Mouse (Mus musculus) gonadal fat pad, adult 2 months (tissue): Measurements from ENCODE around the gene Thbs4. TPM values are rescaled to one million over a fixed set of nuclear protein-coding genes. Genes with fewer than 3 reads are reported as not detected.

Experiments
- DNase-seq: peaks from one replicate; pipeline ENCODE4 v3.0.0-alpha.2; 2012; ENCODE audit warnings: low read depth
- polyA plus RNA-seq: library from polyadenylated mRNA; depleted of rRNA; stranded (reverse); fragments of >200 nt; gene quantifications from 2 replicates; pipeline ENCODE4 v1.2.3, GENCODE M21; 2012; rRNA removed

Gene Thbs4
- polyA plus RNA-seq, 1 experiment = 0.45 TPM

DNA sequence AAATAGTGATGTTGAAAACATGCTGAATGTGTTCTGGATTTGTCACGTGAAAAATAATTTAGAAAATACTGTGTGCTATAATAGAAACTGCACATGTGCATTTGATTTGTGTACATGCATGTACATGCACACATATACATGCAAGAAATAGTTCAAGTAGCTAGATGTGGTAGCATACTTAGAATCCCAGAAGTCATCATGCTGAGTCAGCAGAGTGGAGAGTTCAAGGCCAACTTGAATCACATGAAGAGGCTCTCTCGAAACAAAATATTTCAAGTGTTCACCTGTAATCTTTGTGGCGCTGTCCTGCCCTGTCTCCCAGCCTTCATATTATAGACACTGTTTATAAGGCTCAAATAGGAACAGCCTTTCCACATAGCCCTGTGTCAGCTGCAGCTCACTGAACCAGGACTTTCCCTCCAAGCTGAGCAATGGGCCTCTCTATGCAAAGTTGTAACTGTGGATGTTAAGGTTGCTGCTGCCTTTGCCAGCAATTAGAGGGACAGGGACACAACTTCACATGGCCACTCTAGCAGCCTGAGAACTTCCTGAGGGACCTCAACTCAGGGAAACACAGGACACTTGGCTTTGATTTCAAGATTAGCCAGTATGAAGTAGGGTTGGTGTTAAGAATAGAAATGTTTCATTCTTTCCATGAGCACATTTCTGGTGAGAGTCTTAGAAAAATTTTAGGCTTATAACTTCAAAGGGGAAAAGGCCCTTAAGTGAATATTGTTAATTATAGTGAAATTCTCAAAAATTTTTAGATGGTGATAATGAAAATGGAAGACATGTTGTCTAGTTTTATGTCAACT is 76.6 kb downstream of the Thbs4 start:
- no peak for DNase-seq

DNA sequence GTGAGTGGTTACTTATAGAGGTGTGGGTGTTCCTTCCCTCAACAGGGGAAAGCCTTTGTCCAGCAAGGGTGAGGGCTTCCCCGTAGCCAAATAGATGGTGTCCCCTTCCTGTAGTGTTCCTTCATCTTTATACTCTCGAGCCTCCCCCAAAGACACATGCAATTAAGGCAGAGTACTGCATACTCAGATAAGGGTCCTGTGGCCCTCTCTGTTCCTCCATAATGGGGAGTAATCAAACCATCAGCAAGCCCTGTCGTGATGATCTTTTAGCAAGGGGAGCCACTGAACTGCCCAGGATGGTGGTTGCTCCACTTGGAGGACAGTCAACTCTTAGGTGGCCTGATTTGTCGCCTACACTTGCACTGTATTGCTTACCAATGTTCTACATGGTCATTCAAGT is 82.0 kb downstream of the Thbs4 start:
- DNase-seq = no peak

DNA sequence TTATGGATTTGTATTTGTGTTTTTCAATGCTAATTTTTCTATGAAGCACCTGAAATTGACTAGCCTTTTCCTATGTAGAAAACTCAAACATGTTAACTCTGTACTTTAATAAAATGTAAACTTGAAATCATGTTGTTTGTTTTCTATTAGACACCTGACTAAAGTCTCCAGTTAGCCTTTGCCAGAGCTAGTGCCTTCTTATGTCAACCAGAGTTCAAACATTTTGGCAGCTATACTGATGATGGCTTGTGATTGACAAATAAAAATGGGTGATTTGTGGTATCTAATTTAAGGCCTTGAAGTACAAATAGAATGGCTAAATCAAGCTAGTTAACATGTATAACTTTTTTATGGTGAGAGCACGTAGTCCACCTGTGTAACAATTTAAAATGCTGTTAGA is 82.8 kb downstream of the Thbs4 start:
- DNase-seq = no peak

DNA sequence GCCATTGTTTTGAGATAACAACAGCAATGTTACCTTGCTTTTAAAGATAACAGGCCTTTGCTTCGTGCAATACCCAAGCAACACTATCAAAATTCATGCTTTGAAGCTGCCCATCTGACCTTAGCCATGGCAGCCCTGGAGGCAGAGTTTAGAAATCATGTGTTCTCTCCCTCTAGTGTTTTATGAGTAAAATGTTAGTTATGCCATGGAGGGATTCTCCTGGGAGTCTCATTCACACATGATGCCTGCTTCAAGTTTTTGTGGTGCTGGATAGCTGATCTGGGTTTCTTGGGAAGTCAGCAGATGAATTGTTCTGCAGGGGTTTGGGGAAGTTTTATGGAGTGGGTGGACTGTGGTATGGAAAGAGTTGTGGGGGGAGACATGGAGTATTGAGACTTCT is 84.3 kb downstream of the Thbs4 start:
- DNase-seq = no peak

DNA sequence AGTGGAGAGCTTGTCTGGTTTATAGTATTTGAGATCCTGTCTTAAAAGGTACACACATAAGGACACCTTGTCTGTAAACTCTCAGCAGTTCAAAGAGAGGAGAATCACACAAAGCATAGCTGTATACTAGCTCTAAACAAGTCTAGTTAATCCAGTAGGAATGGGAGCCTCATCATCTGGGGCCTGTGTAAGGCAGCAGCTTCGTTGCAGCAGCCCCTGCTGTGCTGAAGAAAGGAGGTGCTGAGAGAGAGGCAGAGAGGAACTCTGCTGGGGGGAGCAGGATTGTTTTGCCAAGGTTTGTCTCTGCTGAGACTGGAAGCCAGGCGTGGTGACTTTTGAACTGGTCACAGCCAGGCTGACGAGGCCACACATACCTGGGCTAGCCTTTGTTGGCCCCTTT is 85.1 kb downstream of the Thbs4 start:
- no peak for DNase-seq

DNA sequence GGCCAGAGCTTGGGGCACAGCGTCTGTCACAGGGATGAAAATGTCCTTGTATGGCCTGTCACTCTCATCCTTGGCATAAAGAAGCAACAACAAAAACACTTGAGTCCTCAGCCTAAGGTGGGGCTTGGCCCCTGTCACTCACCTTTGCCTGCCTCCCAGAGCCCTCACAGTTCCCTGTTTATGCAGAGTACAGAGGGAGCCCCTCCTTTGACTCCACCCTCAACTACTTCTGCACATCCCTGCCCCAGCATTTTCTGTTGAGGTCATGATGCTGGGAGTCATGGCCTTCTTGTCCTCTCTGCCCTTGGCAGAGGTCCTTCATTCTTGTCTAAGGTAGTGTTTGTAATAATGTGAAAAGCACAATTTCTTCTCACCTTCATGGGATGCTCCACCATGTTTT is 86.2 kb downstream of the Thbs4 start:
- DNase-seq = no peak

DNA sequence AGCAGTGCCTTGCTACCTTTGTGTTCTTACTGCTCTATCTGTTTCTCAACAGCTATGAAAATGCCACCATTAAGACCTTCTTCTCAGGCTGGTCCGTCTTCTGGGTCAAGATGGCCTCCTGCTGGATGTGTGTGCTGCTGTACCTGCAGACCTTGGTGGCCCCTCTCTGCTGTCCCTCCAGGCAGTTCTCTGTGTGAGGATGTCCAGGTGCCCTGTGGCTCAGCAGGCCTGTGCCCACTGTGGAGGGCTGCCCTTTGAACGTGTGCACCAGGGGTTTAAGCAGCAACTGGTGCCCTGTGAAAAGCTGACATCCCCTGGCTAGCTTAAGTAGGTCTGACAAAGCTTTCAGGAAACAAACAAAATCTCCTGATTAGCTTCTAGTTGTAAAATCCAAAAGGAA is 86.7 kb downstream of the Thbs4 start:
- no peak for DNase-seq

DNA sequence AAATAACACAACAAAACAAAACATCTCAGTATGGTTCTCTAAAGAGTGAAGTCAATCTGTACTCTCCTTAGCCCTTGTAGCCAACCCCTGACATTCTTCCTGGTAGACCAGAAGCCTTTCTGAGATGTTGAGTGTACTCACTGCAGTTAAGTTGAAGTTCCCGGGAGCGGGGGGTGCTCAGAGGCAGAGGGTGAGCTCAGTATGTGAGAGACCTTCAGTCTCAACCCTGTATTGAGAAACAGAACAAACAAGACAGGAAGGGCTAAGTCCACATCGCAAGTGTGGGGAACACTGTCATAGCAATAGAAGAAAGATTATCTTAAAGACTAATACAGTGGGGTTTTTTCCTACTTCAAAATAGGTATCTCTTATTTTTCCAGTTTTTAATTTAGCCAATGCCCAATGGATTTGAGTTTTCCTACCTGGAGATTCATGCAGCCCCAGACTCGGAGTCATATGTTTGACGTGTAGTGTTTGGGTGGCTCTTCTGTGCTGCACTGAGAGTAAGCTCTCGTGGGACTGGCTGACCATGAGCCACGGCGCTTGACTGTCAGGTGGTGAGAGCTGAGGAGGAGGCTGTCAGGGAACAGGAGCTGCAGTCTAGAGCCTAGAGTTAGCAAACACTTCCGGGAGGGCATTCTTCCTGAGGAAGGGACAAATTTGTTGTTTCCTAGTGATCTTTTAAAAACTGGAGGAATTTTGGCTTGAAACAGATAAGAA is 88.1 kb downstream of the Thbs4 start:
- DNase-seq = no peak

DNA sequence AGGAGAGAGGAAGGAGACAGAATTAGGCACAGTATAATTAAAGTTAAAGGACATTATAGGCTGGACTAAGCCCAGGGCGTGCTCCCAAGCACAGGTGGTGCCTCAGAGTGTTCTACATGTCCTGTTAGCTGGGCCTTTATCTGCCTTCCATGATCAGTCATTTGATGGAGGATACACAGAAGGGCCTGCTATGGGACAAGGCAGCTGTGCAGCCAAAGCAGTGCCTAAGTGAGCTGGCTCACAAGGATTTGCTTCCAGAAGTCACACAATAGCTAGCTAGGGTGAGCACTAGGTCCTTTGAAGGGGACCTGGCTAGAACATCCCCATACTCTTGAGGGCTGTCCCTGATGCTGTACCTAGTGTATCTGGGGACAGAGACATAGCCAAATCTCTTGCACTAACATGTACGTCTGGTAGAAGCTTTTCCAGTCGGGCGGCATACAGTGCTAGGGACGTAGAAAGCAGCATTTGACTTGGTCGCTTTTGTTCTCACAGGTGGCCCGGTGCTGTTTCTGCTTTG is 89.5 kb downstream of the Thbs4 start:
- DNase-seq = no peak

DNA sequence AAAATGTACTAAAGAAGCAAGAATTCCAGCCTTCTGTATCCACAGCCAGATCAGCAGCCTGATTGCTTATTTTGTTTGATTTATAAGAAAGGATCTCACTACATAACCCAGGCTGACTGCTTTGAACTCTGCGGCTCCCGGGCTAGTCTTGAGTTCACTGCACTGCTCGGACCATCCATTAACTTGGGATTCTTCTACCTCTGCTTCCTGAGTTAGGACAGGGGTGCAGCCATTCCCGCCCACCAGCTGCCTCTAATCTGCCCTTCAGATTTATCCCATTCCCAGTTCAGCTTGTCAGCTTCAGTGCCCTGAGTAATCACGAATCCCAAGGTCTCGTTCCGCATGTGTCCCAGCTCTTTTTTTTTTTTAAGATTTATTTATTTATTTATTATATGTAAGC is 90.4 kb downstream of the Thbs4 start:
- no peak for DNase-seq

DNA sequence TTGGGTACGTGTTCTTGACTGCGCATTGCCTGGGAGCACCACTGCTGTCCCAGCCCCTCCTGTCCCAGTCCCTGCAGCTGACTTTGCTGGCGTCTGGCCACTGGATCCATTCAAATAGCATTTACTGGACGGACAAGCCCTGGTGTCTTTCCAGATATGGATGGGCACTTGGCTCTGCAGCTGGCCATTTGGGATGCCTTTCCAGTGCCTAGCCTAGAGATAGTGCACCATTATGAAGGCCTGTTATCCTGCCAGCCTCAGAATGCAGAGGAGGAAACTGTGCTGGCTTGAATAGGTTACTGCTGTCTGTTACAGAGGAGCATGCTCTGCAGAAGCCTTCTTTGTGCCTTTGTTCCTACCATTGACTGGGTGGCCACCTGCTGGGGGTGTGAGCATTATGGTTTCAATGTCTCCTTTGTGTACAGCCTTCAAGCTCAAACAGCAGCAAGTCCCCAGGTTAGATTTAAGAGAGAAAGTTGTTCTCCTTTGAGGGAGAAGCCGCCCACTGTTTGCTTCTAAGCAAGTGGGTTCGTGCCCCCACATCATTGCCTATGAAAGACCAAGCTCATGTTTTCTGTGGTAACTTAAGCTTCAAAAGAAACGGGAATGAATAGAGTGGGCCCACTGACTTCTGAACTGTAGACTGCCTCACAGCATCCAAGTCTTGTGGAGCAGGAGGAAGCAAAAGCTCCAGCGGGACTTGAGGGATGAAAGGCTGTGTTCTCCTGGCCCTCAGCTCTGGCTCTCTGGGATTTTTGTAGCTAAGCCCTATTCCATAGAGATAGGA is 91.2 kb downstream of the Thbs4 start:
- no peak for DNase-seq

DNA sequence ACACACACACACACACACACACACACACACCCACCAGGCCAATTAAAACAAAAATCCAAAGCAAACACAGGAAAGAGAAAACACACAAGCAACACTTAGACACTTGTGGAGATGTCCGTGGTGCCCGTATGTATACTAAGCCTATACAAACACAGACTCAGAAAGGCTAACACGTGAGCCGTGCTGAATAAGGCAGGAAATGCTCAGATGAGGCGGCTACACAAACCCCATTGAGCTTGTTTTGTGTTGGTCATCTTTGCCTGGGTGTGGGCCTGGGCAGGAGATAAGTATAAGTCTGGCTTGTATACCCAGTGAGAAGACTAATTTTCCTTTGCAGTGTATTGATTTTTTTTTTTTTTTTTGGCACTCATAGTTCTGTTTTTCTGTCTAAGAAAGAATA is 92.6 kb downstream of the Thbs4 start:
- no peak for DNase-seq

Other genes with a start within 250 kb of the Thbs4 start
- 7.4 and 8.3 TPM in 2 replicates for gene Spz1, start 218.6 kb downstream of the Thbs4 start, polyA plus RNA-seq
- gene Serinc5, start 183.7 kb downstream of the Thbs4 start, polyA plus RNA-seq = 29.9 and 34.0 TPM in 2 replicates
- gene Mtx3, start 49.9 kb upstream of the Thbs4 start, polyA plus RNA-seq = 7.0 and 7.1 TPM in 2 replicates